Mouse (Mus musculus) neutrophil, adult 65 days (primary cell): ENCODE results near the gene Catsperz. TPM values are rescaled to one million over a fixed set of nuclear protein-coding genes. Genes with fewer than 3 reads are reported as not detected.

Experiments used
- total RNA-seq: library from RNA; stranded (reverse); gene quantifications from 2 replicates; pipeline ENCODE4 v1.2.4, GENCODE M21; 2023

Gene Catsperz
- not detected in 2 replicates for total RNA-seq

DNA sequence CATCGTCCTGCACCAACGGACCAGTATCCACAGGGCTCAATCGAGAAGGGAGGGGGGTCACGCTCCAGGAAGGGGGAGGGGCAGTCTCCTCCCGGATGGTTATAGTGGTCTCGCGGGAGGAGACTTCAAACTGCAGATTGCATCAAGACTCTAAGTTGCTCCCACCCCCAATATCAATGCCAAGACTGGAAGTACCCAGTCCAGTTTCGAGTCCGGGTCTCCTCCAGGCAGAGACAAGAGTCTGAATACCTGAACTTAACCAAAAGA, at the start of gene Catsperz:
TSS of gene Catsperz (minus strand) at position 74 of the 267 bp plus-strand sequence.

DNA sequence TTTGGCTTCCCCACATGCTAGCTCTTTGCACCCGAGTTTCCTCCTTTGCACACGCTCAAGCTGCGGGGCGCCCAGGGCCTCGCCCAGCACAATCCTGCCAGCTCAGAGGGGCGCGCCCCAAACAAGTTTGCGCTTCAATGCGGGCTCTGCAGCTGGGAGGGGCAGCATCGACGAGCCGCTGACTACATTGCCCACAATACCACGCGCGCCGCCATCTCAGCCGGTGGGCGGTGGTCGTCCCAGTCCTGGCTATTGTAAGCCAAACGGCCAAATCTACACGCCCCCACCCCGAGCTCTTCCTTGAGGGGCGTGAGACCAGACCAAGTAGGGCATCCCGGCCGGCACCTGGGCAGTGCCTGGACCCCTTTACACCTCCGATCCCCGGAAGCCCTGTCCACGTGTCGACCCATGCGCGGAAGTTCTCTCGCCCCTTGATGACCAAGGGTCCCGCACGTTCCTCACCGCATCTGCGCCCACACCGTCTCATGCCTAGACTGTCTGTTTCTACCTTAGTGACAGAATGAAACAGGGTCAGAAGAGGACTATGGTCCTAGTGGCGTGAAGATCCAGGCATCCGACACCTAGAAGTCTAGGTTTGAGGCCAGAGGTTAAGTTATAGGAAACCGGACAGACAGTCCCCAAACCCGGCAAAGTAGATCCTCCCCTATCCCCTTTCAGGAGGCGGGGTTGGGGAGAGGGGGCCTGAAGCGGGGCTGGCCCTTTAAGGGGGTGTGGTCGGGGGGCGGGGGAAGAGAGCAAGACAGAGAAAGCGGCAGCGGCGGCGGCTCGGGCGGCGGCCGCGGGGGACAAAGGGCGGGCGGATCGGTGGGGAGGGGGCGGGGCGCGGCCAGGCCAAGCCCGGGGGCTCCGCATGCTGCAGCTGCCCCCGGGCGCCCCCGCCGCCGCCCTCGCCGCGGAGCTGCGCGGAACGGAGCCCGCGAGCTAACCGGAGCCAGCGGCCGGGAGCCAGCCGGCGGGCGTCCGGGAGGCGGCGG, 49.3 kb upstream of the Catsperz start, which contains the start of gene Ppp1r14b:
TSS of gene Ppp1r14b (plus strand) at position 758 of the 995 bp plus-strand sequence.

DNA sequence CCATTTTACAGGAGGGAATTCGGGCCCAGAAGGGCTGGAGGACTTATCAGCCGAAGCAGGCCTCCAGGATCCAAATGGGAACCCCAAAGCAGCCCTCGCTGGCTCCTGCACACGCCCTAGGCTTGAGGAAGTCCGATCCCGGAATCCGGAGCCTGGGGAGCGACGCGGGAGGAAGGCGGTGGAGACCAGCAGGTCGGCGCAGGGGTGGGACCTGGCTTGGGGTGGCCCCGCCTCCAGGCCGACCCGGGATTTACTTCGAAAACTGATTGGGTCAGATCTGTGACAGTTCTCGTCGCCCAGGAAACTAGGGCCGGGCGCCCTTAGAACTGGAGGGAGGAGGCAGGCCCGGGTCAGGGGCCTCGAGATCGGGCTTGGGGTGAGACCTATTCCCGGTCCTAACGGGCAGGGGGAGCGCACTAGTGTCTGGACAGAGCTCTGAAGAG, 17.1 kb upstream of the Catsperz start, which contains the start of gene Gpr137:
TSS of gene Gpr137 (minus strand) at position 232 of the 443 bp plus-strand sequence.

DNA sequence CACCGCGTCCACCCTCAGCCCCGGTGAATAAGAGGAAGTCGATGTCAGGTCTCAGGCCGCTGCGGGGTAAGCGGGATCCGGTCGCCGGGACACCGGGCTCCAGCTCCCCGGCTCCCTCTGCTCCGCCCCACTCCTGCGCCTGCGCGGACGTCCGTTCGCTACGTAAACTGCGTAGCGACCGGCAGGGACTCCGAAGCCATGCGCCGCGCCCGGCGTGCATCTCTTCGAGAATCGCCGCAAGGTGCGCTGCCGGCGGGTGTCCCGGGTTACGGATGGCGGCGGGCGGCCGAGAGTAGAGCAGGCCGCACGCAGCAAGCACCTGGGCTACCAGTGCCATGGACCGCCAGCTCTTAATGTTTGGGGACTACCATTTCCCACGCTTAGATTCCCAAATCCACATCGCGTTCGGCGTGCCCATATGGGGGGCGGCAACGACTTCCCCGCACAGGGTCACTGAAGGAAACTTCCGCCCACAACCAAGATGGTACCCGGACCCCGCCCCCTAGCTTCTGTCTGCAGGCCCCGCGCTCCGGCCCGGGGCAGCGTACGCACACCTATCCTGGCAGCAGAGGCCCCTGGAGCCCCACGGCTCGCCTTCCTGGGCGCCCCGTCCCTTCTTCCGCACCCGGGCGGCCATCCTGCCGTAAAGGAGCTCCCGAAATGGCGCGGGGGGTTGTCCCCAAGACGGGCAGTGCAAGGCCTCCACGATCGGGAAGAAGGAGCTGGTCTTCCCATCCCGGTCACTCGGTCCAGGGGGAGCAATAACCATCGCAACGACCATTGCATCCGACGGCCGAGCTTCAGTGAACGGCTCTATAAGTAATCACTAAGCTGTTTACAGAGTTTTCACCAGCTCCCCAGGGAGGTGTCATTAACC, 16.4 kb upstream of the Catsperz start, which contains the start of gene Bad:
TSS of gene Bad (plus strand) at position 490 of the 877 bp plus-strand sequence.

DNA sequence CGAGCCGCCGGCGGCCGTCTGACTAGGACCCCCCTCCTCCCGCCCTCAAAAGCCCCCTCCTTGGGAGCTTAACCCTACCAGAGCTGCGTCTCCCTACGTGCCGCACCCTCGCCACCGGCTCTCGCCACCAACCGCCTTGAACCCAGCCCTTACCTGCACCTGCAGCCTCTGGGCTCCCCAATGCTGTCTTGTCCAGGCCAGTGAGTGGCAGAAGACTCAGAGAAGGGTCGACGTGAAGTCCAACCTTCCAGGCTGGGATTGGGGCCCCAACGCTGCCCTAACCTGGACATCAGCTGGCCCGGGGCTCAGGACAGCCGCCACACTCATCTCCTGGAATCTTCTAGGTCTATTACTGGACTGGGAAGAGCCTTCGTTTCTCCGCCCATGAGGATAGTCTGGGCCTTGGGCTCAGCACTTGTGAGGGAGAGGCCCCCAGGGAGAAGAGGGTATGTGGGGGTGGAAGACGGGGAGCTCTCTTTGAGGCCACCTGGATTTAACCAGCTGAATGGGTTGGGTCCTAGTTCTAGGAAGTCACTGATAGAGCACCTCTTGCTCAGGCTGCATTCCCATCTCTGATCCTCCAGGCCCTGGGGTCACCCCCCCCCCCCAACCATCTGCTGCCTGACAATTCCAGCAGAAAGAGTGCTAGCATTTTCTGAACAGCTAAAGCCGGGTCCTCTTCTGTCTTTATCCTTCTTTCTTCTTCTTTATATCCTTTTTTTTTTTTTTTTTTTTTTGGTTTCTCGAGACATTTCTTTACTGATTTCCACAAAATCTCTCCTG, 9.2 kb upstream of the Catsperz start, which contains the start of gene Kcnk4:
TSS of gene Kcnk4 (minus strand) at position 321 of the 783 bp plus-strand sequence.

DNA sequence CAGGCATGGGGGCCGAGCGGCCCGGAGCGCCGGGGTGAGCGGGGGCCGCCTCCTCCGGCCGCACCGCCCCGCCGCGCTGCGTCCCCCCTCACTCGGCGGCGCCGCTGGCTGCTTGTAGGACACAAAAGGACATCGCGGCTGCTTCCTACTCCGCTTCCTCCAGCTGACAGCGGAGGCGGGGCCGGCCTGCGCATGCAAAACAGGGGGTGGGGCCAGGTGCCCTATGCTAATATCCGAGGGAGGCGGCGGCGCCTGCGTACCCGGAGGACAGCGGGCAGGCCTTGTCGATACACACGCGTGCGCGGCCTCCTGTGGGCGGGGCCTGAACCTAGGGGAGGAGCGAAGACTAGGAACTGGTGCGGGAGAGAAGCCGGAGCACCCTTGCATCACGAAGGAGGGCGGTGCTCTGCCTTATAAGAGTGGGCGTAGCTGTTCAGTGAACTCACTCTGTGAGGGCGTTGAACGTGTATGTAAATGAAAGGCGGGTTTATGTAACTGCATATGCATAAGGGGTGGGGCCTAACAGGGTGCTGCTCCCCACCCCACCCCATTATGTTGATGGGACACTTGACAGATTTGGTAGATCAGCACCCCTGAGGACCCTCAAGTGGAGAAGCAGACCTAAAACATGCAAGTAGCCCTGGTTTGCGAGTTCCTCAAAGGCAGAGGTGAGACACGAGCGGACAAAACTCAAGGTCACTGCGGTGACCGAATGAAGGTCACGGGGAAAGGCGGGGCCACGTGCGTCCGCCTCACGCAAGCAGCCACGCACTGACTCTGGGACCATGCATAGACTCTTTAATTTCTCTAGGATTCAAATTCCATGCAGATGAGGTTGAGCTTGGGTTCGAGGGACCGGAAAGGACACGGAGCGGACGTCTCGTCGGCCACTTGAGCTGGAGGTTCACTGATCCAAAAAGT, 3.3 kb downstream of the Catsperz start, which contains the start of gene Esrra:
TSS of gene Esrra (minus strand) at position 167 of the 921 bp plus-strand sequence.

DNA sequence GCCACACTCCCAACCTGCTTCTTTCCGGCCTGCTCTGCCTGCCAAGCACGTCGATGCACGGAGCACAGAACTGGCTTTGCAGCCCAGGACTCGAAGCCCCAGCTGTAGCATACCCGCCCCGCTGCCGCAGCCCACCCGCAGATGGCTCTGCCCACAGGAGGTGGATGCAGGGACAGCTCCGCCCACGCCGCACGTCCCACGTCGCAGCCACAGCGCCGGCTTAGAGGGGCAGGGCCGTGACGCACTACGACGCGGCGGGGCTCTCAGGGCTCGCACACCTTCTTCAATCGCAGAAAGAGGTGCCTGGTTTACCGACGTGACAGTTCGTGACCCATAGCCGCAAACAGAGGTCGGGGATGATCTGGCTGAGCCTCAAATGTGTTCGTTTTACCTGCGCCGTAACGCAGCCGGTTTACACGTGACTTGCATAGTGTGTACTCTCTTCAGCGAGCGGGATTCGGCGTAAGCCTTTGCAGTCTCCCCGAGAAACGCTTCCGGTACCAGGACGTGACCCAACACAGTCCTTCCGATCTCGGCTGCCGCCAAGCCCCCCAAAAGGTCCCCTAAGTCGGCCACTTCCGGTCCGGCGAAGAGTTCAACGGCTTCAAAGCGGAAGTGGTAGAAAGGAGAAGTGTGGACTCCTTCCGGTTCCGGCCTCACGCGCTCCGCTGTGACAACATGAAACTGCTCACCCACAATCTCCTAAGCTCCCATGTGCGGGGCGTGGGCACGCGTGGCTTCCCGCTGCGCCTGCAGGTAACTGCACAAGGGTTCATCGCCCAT, 15.5 kb downstream of the Catsperz start, which contains the start of the genes Trmt112 and Prdx5:
TSS of gene Trmt112 (plus strand) at position 192 of the 783 bp plus-strand sequence.
TSS of gene Prdx5 (minus strand) at position 600 of the 783 bp plus-strand sequence.

Other genes starting within 250 kb of the Catsperz start
- 40.7 and 52.9 TPM in 2 replicates for gene Rps6ka4, start 84.7 kb downstream of the Catsperz start, total RNA-seq
- 135 and 214 TPM in 2 replicates for gene Ccdc88b, start 67.2 kb downstream of the Catsperz start, total RNA-seq
- gene Trmt112, start 15.7 kb downstream of the Catsperz start, total RNA-seq: 103 and 107 TPM in 2 replicates
- 1,349 and 1,444 TPM in 2 replicates for gene Prdx5, start 15.3 kb downstream of the Catsperz start, total RNA-seq
- gene Esrra, start 3.6 kb downstream of the Catsperz start, total RNA-seq: 46.3 and 64.8 TPM in 2 replicates
- not detected in 2 replicates for gene Kcnk4, start 9.1 kb upstream of the Catsperz start, total RNA-seq
- gene Bad, start 16.5 kb upstream of the Catsperz start, total RNA-seq: 15.1 and 19.9 TPM in 2 replicates
- 24.4 and 33.5 TPM in 2 replicates for gene Gpr137, start 17.1 kb upstream of the Catsperz start, total RNA-seq
- gene Ppp1r14b, start 49.6 kb upstream of the Catsperz start, total RNA-seq: 27.3 and 37.8 TPM in 2 replicates
- 16.4 and 20.8 TPM in 2 replicates for gene Plcb3, start 51.1 kb upstream of the Catsperz start, total RNA-seq
- gene Fkbp2, start 55.1 kb upstream of the Catsperz start, total RNA-seq: 24.5 and 26.5 TPM in 2 replicates
- gene Vegfb, start 62.3 kb upstream of the Catsperz start, total RNA-seq: 4.9 and 5.2 TPM in 2 replicates
- 21.1 and 22.3 TPM in 2 replicates for gene Dnajc4, start 67.2 kb upstream of the Catsperz start, total RNA-seq
- 12.6 and 14.2 TPM in 2 replicates for gene Nudt22, start 70.7 kb upstream of the Catsperz start, total RNA-seq
- 1.1 and 2.2 TPM in 2 replicates for gene Trpt1, start 70.8 kb upstream of the Catsperz start, total RNA-seq
- gene Fermt3, start 94.1 kb upstream of the Catsperz start, total RNA-seq: 210 and 229 TPM in 2 replicates
- gene Stip1, start 114.6 kb upstream of the Catsperz start, total RNA-seq: 32.9 and 38.8 TPM in 2 replicates
- 1.2 and 2.3 TPM in 2 replicates for gene Macrod1, start 131.4 kb upstream of the Catsperz start, total RNA-seq
- gene Flrt1, start 180.3 kb upstream of the Catsperz start, total RNA-seq: not detected in 2 replicates